Mouse (Mus musculus) naive thymus-derived CD4-positive, alpha-beta T cell, adult 2 months (primary cell): ENCODE results near the gene Abca2.
"Not testable (repeated sequence)": the region's sequence is repeated elsewhere in the genome, so short reads cannot be mapped to it uniquely, and the experiment has no call there.

Experiments used
- DNase-seq: peaks from one replicate; pipeline ENCODE4 v3.0.0-alpha.2; 2011; ENCODE audit warnings: low read depth

Abca2 gene

DNA sequence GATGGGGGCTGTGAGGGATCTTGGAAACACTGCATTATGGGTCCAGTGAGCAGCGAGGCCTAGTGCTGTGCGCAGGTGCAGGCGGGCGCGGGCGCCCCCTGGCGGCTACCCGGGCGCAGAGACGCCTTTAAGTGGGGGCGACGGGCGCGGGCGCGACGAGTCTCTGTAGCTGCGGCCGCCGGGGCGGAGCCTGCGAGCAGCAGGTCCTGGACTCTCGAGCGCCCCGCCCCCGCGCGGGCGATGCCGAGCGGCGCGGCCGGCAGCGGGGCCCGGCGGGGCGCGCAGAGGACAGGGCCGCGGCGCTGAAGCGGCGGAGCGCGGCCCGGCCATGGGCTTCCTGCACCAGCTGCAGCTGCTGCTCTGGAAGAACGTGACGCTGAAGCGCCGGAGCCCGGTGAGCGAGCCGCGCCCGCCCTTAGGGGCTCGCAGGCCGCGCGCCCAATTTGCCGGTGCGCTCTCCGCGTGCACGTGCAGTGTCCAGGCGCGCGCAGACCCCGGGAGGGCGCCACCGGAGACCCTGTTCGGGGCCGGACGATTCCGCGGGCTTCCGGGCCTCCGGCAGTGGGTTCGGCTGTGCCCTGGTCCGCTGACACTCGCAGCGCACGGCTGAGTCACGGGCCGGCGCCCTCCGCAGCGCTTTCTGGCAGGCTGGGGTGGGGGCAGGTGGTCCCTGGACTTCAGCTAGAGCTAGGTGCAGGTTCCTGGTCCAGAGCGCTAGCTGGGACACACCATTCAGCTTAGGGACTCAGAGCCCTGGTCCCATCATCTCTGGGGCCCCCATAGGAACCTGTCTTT, at the start of gene Abca2:
Gene Abca2 (plus strand): TSS at position 262 of the 795 bp plus-strand sequence.
- peak; percentile 95 for DNase-seq

- DNase-seq: no peak
Measured at GRCm38 (mm10) chr2:25384492-25384891, 44.0 kb upstream of the Abca2 start.

DNA sequence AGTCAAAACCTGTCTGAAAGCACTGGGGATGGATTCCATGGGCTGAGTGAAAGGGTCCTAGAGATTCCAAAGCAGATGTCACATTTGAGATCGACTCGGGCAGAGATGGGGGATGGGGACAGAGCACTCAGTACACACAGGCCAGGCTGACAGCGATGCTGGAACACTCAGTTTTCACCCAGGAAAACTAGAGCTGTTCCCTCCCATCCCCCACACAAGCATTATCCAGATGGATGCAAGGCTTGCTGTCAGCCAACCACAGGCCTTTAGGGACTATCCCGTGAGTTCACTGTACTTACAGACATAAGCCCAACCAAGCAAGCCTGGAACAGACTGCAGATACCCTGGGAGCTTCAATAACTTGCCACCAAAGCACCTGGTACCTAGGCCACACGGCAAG, 37.2 kb upstream of the Abca2 start:
- no peak for DNase-seq

- DNase-seq: no peak
Measured at GRCm38 (mm10) chr2:25394281-25395221, 34.0 kb upstream of the Abca2 start.

DNA sequence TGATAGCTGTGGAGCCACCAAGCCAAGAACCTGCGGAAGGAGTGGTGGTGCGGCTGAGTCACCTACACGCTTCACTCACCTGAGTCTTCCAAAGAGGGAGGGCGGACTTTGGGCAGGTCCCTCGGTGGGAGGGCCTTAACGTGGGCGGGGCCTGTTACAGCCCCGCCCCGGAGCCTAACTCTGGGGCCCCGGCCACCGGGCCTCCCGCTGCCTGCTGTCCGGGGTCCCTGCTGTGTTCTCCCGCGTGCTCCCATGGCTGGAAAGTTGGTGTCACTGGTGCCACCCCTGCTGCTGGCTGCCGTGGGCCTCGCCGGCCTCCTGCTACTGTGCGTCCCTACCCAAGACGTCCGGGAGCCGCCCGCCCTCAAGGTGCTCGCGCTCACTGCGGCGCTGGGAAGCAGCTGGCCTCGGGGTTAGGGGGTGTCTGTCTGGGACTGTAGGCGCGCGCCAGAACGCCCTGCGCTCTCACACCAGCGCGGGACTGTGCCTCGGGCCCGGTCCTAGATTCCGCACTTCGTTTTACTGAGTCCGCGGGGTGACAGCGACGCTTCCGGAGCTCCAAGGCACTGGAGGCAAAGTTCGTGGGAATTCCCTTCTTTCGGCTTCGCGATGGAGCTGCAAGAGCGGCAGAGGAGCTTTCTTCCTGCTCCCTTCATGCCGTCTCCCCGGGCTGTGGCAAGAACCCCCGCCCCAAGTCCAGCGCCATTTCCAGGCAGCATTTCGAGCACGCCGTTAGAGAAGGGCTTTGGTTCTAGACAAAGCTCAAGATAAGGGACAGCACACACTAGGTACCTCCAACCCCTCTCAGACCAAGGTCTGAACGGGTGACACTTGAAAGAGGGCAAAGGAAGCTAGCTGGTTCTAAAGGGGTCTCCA, 32.5 kb upstream of the Abca2 start, which contains the start of gene Entpd2:
Gene Entpd2 (plus strand): TSS at position 154 of the 876 bp plus-strand sequence.
- DNase-seq: no peak

GRCm38 (mm10) chr2:25396597-25396983, 31.9 kb upstream of the Abca2 start:
- DNase-seq: no peak

- DNase-seq: no peak
Measured at GRCm38 (mm10) chr2:25397010-25397409, 31.5 kb upstream of the Abca2 start.

- no peak for DNase-seq
Measured at GRCm38 (mm10) chr2:25398065-25398464, 30.4 kb upstream of the Abca2 start.

GRCm38 (mm10) chr2:25399051-25399450, 29.5 kb upstream of the Abca2 start, which contains the start of gene Npdc1:
Gene Npdc1, plus strand, starts transcription at chr2:25399351.
- no peak for DNase-seq

GRCm38 (mm10) chr2:25400291-25400690, 28.2 kb upstream of the Abca2 start:
- no peak for DNase-seq

DNA sequence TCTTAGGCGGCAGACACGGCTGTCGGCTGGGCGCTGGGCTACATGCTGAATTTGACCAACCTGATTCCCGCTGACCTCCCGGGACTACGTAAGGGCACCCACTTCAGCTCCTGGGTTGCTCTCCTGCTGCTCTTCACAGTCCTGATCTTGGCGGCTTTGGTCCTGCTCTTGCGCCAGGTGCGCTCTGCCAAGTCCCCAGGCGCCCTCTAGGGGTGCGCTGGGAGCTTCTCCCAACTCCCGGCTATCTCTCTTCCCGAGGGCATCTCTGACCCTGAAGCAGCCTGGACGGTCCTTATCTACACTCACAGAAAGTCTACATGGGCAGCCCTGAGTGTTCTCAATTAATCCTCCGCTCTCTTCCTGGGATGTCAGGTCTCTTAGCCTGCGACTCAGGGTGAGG, 27.7 kb upstream of the Abca2 start:
- peak; percentile 42 for DNase-seq

GRCm38 (mm10) chr2:25402377-25402971, 26.0 kb upstream of the Abca2 start:
- peak; percentile 88 for DNase-seq

DNA sequence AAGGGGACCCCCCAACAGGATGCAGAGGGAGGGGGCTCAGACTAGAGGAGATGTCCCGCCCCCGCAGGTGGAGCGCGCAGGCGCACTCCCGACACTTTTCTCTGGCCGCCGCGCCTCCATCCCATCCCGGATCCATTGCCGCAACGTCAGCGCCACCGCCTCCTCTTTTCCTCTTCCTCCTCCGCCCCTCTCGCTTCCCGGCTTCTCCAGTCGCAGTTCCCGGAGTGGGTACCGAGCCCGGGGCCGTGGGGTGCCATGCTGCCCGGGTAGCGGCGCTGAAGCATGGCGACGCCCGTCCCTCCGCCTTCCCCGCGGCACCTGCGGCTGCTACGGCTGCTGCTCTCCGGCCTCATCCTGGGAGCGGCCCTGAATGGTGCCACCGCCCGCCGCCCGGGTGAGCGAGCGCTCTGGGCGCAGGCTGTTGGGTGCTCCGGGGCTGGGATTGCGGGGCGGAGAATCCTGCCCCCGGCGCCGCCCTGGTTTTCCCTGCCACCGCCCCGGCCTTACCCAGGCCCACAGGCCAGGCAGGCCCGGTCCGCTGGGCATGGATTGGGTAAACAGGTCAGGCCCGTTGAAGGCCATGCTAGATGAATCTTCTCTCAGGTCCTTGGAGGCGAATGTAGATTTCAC, 25.4 kb upstream of the Abca2 start:
- DNase-seq: peak; percentile 30

GRCm38 (mm10) chr2:25403994-25404393, 24.5 kb upstream of the Abca2 start:
- DNase-seq: no peak

- no peak for DNase-seq
Measured at GRCm38 (mm10) chr2:25408908-25409307, 19.6 kb upstream of the Abca2 start.

- not testable (repeated sequence) for DNase-seq
Measured at GRCm38 (mm10) chr2:25413436-25413835, 15.1 kb upstream of the Abca2 start.

GRCm38 (mm10) chr2:25417426-25417825, 11.1 kb upstream of the Abca2 start:
- no peak for DNase-seq

- DNase-seq: peak; percentile 81
Measured at GRCm38 (mm10) chr2:25421896-25422295, 6.6 kb upstream of the Abca2 start.

- peak; percentile 72 for DNase-seq
Measured at GRCm38 (mm10) chr2:25422587-25423410, 5.7 kb upstream of the Abca2 start, which contains the start of gene Fut7. Gene Fut7, plus strand, starts transcription at chr2:25423267.

DNA sequence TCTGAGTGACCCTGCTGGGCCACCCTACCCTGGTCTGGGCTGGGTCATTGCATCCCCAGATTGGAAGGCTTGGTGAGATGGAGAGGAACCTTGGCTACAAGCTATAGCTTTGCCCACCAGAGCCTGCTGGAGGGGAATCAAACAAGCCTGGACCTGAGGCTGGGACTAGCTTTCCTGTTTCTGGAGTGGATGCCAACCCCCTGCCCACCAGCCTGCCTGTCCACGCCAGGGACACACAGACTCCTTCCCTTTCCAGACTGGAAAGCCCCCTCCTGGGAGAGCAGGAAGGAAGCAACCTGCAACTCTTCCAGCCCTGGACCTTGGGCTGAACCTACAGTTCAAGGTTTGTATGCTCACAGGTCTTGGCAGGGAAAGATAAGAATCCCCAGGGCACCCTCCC, 4.9 kb upstream of the Abca2 start:
- DNase-seq: peak; percentile 21
